Mouse (Mus musculus) A20 (cell line): ENCODE results near the gene Bbc3.
"Not testable (repeated sequence)": the region's sequence is repeated elsewhere in the genome, so short reads cannot be mapped to it uniquely, and the experiment has no call there.

Experiments
- DNase-seq: peaks from one replicate; pipeline ENCODE4 v3.0.0-alpha.2; 2011; ENCODE audit warnings: low read depth, low spot score

Gene Bbc3

DNA sequence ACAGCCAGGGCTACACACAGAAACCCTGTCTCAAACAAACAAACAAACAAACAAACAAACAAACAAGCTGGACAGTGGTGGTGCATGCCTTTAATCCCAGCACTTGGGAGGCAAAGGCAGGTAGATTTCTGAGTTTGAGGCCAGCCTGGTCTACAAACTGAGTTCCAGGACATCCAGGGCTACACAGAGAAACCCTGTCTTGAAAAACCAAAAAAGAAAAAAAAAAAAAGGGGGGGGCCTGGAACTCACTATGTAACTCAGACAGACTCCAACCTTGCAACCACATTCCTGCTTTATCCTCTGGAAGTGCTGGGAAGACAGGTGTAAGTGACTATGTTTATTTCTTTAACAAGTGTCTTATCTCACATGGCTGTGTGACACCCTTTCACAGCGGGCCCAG, at the start of gene Bbc3:
TSS of gene Bbc3 (plus strand) at position 301 of the 400 bp plus-strand sequence.
- not testable (repeated sequence) for DNase-seq

DNA sequence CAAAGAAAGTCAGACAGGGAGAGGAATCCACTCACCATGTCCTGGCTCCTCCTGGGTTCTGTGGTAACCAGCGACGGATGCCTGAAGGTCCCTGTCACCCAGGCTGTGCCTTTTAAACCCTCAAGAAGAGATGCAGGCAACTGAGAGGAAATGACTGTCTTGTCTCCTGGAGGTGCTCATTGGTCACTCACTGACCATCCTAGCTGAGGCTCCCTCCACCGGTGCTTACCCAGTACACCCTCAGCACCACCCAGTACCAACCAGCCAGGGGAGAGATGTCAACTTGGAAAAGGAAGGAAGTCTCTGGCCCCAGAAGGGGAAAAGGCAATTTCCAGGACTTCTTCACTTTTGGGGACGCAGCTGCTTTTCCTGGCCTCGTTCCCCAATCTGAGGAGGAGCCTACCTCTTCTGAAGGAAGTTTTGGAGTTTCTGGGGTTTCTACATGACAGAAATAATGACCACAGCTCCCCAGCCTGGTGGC, 49.0 kb upstream of the Bbc3 start, which contains the start of gene C5ar1:
TSS of gene C5ar1 (minus strand) at position 431 of the 481 bp plus-strand sequence.
- no peak for DNase-seq

DNA sequence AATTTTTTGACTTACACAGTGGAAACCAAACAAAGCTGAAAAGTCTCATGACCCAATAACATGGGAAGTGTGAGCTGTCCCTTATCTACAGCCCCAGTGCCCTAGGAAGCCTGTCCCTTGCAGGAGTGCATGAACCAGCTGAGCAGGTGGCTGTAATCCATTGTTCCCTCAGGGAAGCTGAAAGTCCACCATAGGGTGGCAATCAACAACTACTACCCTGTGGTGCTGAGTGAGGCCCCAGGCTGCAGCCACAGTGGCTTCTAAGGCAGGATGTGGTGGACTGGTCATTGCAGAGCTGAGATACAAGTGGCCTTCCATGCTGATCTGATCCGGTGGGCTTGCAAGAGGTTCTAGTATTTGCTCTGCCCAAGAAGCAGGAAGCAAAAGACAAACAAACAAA, 47.1 kb upstream of the Bbc3 start:
- no peak for DNase-seq

DNA sequence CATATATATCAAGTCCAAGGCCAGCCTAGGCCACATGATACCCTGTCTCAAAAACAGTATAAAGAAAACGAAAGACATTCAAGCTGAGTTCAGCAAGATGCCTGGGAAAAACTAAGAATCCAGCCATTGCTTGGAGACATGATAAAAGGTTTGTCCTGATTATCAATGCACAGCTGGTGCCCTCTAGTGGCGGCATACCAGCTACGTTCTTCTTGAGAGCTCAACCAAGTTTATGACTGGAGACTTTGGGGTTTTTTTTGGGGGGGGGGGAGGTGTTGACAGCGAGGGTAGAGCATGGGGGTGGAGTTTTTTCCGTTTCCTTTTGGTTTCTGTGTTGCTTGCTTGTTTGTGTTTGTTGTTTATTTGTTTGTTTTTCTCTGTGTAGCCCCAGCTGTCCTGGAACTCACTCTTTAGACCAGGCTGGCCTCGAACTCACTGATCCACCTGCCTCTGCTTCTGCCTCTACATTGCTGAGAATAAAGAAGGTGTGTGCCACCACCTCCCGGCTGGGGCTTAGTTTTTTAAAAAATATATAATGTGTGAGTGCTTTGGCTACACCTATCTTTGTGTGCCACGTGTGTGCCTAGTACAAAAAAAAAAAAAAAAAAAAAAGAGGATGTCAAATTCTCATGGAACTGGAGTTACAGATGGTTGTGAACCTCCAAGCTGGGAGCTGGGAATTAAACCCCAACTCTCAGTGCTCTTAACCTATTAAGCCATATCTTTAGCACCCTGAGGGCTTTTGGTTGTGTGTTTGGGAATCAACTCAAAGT, 45.0 kb upstream of the Bbc3 start:
- DNase-seq: peak; percentile 82

DNA sequence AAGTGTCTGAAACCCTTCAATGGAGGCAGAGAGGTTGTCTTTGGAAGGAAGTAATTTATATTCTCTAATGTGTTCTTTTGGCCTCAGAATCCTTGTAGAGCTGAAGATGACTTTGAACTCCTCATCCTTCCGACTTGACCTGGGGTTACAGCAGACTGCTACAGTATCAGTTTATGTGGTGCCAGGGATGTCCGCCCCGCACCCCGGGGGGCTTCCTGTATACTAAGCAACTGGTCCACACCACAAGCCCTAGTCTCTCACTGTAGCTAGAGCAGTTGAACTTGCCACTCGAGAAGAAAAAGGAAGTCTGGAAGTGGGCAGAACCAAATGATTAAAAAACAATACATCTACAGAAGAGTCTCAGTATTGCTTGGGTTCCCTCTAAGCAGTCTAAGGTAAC, 44.4 kb upstream of the Bbc3 start:
- DNase-seq: no peak

DNA sequence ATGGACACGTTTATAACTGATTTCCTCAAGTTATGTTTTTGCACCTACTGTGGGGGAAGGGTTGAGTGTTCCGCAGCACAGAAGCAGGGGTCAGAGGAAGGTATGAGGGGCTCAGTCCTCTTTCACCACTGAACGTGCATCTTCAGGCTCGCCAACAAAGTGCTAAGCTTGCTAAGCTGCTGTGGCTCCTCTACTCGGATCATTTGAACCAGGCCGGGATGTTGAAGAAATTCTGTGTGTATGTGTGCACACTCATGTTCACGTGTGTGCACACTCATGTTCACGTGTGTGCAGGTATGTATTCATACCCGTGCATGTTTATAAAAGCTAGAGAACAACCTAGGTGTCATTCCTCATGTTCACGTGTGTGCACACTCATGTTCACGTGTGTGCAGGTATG, 42.3 kb upstream of the Bbc3 start:
- DNase-seq: no peak

DNA sequence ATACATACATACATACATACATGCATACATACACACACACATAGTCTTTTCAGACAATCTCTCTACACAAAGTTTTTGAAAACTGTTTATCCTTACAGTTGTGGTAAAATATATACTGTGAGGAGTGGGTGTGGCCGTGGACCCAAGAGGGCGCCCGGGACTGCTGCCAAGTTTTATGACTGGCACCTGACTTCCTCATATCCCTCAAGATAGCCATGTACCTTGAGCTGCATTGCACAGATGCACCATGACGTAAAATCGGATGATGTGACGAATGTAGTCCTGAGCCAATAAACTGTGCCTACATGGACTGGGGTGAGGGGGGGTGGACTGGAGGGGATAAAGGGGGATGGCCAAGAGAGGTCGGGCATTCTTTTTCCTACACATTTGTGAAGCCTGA, 41.6 kb upstream of the Bbc3 start:
- DNase-seq: not testable (repeated sequence)

DNA sequence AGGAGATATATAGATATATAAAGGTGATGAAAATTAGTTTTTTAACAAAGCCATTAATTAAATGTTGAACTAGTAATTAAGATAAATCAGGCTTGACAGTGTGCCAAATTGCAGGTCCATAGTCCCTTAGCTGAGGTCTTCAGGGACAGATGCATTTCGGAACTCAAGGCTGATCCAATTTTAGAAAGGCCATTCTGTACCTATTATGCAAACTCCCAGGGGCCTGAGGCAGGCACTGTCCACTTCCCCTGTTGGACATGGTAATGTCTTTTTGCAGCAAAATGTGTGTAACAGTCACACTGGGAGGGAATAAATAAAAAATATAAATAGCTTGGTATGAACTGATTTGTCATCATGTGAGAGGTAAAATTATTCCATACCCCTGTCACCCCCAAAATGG, 37.1 kb upstream of the Bbc3 start:
- no peak for DNase-seq

DNA sequence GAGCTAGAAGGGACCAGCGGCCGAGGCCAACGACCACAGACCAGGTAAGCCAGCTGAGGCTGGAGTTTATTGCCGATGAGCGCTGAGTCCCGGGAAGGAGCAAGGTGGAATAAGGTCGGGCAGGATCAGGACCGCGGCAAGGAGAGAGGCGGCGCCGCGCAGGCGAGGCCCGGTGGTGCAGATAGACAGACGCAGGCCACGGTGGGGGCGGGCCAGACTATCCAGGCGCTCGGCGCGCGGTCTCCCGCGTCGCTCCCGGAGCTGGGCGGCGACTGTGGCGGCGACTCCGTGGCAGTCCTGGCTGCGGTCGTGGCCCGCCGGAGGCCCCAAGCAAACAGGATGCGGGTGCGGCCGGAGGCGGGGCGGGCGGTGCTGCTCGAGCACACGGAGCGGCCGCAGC, 35.5 kb upstream of the Bbc3 start:
- DNase-seq: no peak

DNA sequence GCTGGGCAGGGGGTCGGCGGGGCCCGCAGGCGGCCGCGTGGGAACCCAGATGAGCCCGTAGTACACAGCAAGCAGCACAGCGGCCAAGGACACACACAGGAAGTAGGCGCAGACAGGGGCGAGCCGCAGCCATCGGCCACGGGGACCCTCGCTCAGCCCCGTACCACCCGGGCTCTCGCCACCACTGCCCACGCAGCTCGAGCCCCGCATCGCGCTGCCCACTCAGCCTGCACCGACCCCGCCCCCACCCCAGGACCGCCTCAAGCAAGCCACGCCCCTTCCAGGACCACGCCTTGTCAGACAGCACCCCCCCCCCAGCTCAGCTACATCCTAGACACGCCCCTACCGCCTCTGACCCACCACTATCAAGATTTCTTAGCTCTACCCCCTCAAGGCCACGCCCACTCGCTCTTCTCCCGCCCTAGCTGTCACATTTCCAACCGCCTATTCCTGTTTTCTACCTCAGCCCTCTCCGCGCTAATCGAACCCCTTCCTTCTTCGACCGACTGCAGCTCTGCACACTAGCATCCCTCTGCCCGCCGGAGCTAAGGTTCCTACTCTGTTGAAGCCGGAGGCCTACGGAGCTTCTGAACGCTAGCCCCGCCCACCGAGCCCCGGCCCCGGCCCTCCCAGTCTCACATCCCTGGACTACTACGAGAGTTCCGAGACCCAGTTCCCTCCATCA, 35.0 kb upstream of the Bbc3 start, which contains the start of gene Inafm1:
TSS of gene Inafm1 (minus strand) at position 537 of the 685 bp plus-strand sequence.
- peak; percentile 98 for DNase-seq

DNA sequence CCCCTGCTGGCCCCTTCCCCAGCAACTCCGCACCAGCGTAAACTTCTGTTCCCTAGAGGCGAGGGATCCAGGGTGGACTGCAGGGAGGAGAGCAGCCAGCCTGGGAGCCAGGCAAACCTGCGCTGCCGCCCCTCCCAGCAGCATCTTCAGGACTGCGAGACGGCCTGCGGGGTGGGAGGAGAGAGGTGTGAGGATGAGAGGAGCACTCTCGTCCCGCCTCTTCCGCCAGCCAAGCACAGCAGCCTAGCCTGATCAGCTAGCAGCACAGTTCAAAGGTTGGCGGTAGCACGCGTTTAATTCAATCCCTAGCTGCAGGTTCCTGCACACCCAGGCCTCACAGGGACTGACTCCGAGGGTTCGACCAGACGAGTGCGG, 34.4 kb upstream of the Bbc3 start:
- DNase-seq: no peak

DNA sequence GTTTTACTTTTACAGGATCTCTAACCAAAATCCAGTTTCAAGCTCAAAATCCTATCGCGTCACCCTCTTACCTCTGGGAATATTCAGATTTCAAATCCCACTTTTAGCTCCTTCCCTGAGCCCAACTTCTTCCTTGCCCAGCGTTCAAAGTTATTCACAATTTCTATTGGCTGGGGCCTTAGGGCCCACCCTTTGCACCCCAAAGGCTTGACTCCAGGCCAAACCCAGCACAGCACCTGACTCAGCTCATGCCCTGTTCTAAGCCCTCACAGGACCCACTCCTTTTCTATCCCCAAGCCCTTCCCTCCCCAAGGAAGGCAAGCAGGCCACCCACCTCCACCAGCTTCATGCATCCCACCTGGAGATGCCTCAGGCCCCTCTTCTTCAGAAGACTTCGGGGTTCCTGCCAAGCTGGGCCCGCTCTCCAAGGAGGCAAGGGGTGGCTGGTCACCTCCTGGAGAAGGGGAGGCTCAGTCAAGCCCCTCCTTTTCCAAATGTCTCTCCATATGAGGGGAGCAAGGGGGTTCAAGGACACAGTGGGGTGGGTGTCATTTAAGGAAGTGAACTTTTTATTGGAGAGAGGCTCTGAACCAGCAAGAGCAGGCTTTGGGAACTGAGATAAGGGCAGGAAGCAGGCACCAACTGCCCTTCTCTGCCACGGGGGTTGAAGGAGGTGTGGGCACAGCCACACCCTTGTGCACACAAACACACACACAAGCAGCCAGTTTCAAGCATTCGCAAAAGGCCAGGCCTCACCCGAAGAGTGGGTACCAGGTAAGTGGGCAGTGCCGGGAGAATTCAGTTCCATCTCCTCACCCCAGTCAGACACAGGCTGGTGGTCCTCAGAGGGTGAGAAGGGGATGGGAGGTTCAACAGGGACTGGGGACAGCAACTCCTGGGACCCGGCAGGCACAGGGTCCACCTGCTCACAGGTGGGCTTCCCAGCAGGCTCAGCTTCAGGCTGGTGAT, 33.0 kb upstream of the Bbc3 start:
- DNase-seq: peak; percentile 27

DNA sequence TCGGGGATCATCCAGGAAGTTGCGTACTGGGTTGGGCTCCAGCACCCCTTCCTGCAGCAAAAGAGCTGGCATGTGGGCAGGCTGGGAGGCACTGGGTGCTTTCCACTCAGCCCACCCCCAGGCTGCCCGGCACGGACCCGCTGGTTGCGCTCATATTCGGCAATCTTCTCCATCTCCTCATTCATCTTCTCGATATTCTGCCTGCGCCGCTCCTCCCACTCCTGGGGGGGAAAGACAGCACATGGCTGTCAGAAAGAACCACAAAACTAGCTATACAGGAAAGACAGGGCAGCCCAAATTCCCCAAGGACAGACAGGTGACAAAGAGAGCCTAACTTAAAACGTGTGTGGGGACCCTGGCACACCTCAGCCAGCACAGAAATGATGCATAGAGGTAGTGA, 27.5 kb upstream of the Bbc3 start:
- DNase-seq: no peak

DNA sequence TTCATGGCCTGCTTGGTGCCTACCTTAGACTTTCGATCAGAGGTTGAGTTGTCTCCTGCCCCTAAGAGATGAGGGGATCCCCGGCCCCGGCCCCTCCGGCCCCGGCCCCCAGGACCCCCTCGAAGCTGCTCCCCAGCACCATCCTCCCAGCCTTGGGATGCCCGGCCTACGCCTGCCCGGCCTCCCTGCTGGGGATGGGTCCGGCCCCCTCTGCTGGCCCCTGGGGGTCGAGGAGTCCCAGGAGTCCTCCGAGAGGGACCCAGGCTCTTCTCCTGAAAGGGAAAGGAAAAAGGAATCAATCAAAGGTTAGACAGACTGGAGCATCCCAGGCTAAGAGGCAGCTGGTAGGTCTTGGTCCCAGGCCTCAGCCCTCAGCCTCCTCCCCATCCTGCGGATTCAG, 25.9 kb upstream of the Bbc3 start:
- no peak for DNase-seq

DNA sequence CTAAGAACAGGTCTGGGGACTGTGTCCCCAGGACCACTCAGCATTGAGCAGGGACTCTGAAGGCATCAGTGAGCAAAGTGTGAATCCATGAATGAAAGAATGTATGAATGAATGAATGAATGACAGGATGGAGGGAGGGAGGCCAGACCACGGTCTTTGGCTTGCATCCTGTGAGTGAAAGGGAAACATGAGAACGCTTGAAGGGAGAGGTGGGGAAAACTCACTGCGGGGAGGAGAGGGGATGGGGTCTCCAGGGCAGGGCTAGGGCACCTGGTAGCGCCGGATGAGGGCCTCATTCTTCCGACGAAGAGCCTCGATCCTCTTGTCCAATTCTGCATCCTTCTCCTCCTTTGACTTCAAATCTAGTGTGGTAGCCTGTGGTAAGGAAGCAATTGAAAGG, 24.2 kb upstream of the Bbc3 start:
- DNase-seq: no peak

DNA sequence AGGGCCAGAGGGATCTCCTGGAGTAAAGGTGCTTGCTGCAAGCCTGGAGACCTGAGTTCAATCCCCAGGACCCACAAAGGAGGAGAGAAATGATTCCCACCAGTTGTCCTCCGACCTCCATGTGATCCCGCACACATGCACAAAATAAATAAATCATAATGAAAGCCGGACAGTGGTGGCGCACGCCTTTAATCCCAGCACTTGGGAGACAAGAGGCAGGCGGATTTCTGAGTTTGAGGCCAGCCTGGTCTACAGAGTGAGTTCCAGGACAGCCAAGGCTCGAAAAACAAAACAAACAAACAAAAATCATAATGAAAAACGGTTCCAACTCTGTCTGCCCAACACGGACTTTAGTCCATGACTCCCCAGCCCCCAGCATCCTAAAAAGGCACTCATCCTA, 23.3 kb upstream of the Bbc3 start:
- DNase-seq: no peak

DNA sequence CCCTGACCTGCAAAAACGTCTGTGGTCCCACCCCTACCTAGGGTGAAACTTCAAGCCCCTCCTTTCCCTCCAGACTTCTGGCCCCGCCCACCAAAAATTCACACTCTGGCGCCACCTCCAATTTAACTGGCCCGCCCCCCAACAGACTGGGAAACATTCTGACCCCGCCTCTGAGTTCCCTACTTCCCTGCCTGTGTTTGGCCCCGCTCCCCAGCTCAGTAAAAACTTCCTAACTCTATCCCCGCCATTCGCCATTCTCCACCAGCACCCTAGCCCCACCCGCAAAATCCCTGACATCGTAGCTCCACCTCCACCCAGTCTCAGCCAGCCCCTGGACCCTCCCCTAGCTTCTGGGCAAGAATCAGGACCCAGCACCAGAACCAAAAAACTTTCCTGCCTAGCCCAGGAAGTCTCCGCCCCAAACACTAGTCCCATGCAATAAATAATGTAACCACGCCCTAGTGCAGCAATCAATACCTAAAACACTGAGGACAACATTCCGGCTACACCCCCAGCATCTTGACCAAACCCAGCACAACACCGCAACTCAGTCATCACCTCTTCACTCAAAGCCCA, 22.7 kb upstream of the Bbc3 start:
- DNase-seq: peak; percentile 82

DNA sequence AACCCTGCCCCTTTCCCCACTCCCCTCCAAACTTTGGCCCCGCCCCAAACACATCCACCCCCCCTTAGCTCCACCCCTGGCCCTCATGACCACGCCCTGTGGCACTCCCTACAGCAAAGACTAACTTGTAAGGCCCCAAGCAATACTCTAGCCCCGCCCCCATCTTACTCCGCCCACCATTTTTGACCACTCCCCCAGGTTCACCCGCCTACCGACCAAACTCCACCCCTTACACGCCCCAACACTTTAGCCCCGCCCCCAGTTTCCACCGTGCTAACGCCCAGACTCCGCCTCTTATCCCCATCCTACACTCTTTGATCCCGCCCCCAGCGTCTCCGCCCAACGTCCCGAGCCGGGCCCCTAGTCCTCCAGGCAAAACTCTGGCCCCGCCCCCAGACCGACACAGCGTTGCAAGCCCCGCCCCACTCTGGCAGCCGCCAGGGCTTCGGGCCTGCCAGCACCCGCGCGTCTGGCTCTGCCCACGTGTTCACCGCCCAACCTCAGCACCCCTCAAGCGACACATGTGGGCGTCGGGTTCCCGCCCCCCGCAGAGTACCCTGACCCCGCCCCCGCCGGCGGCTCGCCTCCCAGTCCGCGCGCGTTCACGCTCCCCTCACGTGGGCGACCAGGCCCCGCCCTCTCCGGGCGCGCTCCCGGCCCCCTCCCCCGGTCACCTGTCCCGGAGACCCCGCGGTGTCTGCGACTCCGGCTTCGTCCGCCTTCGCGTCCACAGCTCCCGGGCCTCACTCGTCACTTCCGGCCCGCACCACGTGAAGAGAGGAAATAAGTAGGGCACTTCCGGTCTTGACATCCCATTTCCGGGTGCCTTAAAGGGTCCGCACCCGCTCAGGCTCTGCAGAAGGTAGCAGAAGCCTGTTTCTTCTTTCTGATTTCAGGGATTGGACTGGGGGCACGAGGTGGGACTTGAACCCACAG, 21.9 kb upstream of the Bbc3 start, which contains the start of gene Ccdc9:
TSS of gene Ccdc9 (minus strand) at position 770 of the 936 bp plus-strand sequence.
- DNase-seq: peak; percentile 100

DNA sequence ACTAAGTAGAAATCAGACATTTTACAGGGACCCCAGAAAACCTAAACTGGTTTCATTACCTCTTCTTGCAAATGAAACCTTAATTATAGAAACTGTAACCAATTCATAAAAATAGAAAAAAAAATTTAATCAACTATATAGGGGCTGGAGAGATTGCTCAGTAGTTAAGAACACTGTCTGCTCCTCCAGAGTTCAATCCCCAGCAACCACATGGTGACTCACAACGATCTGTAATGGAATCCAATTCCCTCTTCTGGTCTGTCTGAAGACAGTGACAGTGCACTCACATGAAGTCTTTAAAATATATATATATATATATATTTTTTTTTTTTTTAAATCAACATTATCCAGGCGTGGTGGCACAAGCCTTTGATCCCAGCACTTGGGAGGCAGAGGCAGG, 21.2 kb upstream of the Bbc3 start:
- no peak for DNase-seq

DNA sequence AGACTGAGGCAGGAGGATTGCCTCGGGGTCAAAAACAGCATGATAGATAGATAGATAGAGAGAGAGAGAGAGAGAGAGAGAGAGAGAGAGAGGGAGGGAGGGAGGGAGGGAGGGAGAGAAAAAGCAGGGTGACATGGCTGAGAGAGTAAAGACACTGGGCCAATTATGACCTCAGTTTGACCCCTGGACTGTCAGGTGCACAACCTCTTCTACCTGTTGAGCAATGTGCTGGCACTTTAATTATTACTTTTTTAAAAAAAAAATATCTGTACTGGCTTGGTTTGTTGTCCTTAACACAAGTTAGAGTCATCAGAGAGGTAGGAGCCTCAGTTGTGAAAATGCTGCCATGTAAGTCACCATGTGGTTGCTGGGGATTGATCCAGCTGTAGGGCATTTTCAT, 20.4 kb upstream of the Bbc3 start:
- no peak for DNase-seq
